Mouse (Mus musculus): ENCODE results near the gene March2.

DNA sequence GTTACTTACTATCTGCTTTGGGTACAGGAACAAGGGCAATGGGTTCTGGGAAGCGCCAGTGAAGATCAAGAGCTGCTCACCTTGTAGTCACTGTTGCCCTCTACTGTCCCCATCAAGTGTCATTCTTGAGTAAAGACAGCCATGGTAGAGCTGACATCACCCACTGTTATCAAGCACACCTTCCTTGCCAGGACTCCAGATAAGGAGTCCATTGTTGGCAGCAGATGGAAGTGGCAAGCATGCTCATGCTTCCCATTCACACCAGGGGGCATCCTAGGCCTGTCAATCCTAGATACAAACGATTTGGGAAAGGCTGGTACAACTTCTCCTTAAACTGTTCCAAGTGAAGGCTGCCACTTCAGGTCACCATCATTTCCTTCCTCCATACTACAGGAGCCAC, 27.5 kb upstream of the March2 start:
- TF ChIP-seq CTCF (IDR thresholded peaks at IDR 0.05; ENCODE audit: low read depth, low read length) (peak; percentile 51; the same call in 1 of the 2 replicates), POLR2A (IDR thresholded peaks at IDR 0.05; ENCODE audit: borderline replicate concordance, low read depth, low read length) (no peak)
